Mouse (Mus musculus) ZHBTc4 (cell line): Measurements from ENCODE around the gene Slc4a1.
"Not testable (repeated sequence)": the region's sequence is repeated elsewhere in the genome, so short reads cannot be mapped to it uniquely, and the experiment has no call there.

Source experiments
- DNase-seq: peaks from one replicate; pipeline ENCODE4 v3.0.0-alpha.2; 2011; ENCODE audit warnings: low read depth, low spot score

The Slc4a1 gene

GRCm38 (mm10) chr11:102399107-102399506 lies 33.1 kb upstream of the Slc4a1 start:
- DNase-seq: no peak

GRCm38 (mm10) chr11:102398007-102398825 lies 32.2 kb upstream of the Slc4a1 start:
- DNase-seq: peak; percentile 57

- no peak for DNase-seq
These were observed 30.7 kb upstream of the Slc4a1 start for GRCm38 (mm10) chr11:102396671-102397141.

- no peak for DNase-seq
These were observed 30.3 kb upstream of the Slc4a1 start for GRCm38 (mm10) chr11:102396263-102396662.

GRCm38 (mm10) chr11:102395250-102395649 lies 29.2 kb upstream of the Slc4a1 start:
- DNase-seq: no peak

- DNase-seq: peak; percentile 62
These were observed 28.6 kb upstream of the Slc4a1 start for GRCm38 (mm10) chr11:102394421-102395124.

GRCm38 (mm10) chr11:102393719-102394420 lies 27.9 kb upstream of the Slc4a1 start:
- DNase-seq: peak; percentile 35

- peak; percentile 95 for DNase-seq
These were observed 27.2 kb upstream of the Slc4a1 start, which contains the start of gene Rundc3a for GRCm38 (mm10) chr11:102393238-102393634. Gene Rundc3a, plus strand, starts transcription at chr11:102393403.

- DNase-seq: peak; percentile 34
These were observed 26.6 kb upstream of the Slc4a1 start for GRCm38 (mm10) chr11:102392441-102393237.

- not testable (repeated sequence) for DNase-seq
These were observed 23.4 kb upstream of the Slc4a1 start for GRCm38 (mm10) chr11:102389436-102389835.

GRCm38 (mm10) chr11:102386121-102386520 lies 20.1 kb upstream of the Slc4a1 start:
- DNase-seq: no peak

GRCm38 (mm10) chr11:102385075-102385474 lies 19.1 kb upstream of the Slc4a1 start:
- peak; percentile 59 for DNase-seq

GRCm38 (mm10) chr11:102384418-102384817 lies 18.4 kb upstream of the Slc4a1 start:
- DNase-seq: no peak

GRCm38 (mm10) chr11:102383365-102384136 lies 17.5 kb upstream of the Slc4a1 start:
- no peak for DNase-seq

GRCm38 (mm10) chr11:102382794-102383193 lies 16.8 kb upstream of the Slc4a1 start:
- no peak for DNase-seq

GRCm38 (mm10) chr11:102381341-102382100 lies 15.5 kb upstream of the Slc4a1 start:
- DNase-seq: no peak

- no peak for DNase-seq
These were observed 14.1 kb upstream of the Slc4a1 start for GRCm38 (mm10) chr11:102380091-102380490.

- peak; percentile 85 for DNase-seq
These were observed 11.2 kb upstream of the Slc4a1 start for GRCm38 (mm10) chr11:102377186-102377585.

GRCm38 (mm10) chr11:102376196-102376835 lies 10.3 kb upstream of the Slc4a1 start:
- DNase-seq: peak; percentile 76
